Mouse (Mus musculus): ENCODE measurements around the gene Prmt2. TPM values are rescaled to one million over a fixed set of nuclear protein-coding genes. Genes with fewer than 3 reads are reported as not detected.
A peak's percentile ranks its signal among the peaks of the same experiment; 100 is the strongest.

Gene Prmt2
- polyA plus RNA-seq, 1 experiment from 2014 or later = 211 TPM

GRCm38 (mm10) chr10:76253536-76253935 lies 15.9 kb upstream of the Prmt2 start, which contains the start of gene S100b:
Gene S100b, plus strand, starts transcription at chr10:76253853.
- ATAC-seq (ENCODE audit: low read depth) = peak; percentile 70; the same call in 1 of the 2 replicates
- Histone ChIP-seq H3K27ac (replicated peaks) (0 out of 2 replicates have a peak within 1 kb of the TSS, but pooled peaks have one; percentile 38), H3K4me1 (replicated peaks) (peaks cover 20% of the 10 kb centered on the region), H3K4me2 (no peak within 1 kb of the TSS; the same call in 1 of the 2 replicates), H3K9ac (peak within 1 kb of the TSS; percentile 31; the same call in 1 of the 2 replicates), H3K4me3 (no peak within 1 kb of the TSS), H3K27me3 (no peaks in the 10 kb centered on the region), H3K36me3 (peaks cover 15% of the 10 kb centered on the region; the same call in 1 of the 2 replicates), H3K9me3 (no peaks in the 10 kb centered on the region)
- WGBS = 62% methylated on average over 4 of the region's 4 CpGs

- no peaks in the 10 kb centered on the region for H3K27me3 ChIP-seq
- ATAC-seq (ENCODE audit: low read depth) = no peak
- peaks cover 24% of the 10 kb centered on the region for H3K4me1 ChIP-seq (replicated peaks)
- 100% methylated on average over 1 of the region's 1 CpGs for WGBS
- 0 out of 2 replicates have a peak overlapping the region, but pooled peaks have one; percentile 18 for H3K27ac ChIP-seq (replicated peaks)
- 0 out of 2 replicates have a peak overlapping the region, but pooled peaks have one; percentile 31 for H3K9ac ChIP-seq
- no peaks in the 10 kb centered on the region for H3K9me3 ChIP-seq
- no peak overlapping the region for H3K4me2 ChIP-seq
- peaks cover 13% of the 10 kb centered on the region; the same call in 1 of the 2 replicates for H3K36me3 ChIP-seq
- H3K4me3 ChIP-seq = no peak overlapping the region
These were observed 15.4 kb upstream of the Prmt2 start for GRCm38 (mm10) chr10:76253079-76253478.

GRCm38 (mm10) chr10:76250870-76251269 lies 13.2 kb upstream of the Prmt2 start:
- H3K4me3 ChIP-seq = no peak overlapping the region
- H3K27ac ChIP-seq (replicated peaks) = no peak overlapping the region
- H3K9ac ChIP-seq = no peak overlapping the region
- peaks cover 22% of the 10 kb centered on the region for H3K4me1 ChIP-seq (replicated peaks)
- no peak overlapping the region for H3K4me2 ChIP-seq
- H3K9me3 ChIP-seq = no peaks in the 10 kb centered on the region
- no peaks in the 10 kb centered on the region for H3K27me3 ChIP-seq
- H3K36me3 ChIP-seq = no peaks in the 10 kb centered on the region
- ATAC-seq (ENCODE audit: low read depth) = no peak
- 61% methylated on average over 7 of the region's 7 CpGs for WGBS

- Histone ChIP-seq H3K4me2 (no peak overlapping the region), H3K4me1 (replicated peaks) (peaks cover 11% of the 10 kb centered on the region; the same call in 1 of the 2 replicates), H3K27me3 (no peaks in the 10 kb centered on the region), H3K36me3 (no peaks in the 10 kb centered on the region), H3K4me3 (no peak overlapping the region), H3K9ac (no peak overlapping the region), H3K27ac (replicated peaks) (no peak overlapping the region), H3K9me3 (no peaks in the 10 kb centered on the region)
- ATAC-seq (ENCODE audit: low read depth) = no peak
- 67% methylated on average over 5 of the region's 5 CpGs for WGBS
These were observed 10.9 kb upstream of the Prmt2 start for GRCm38 (mm10) chr10:76248647-76248968.

- Histone ChIP-seq H3K27me3 (no peaks in the 10 kb centered on the region), H3K9me3 (no peaks in the 10 kb centered on the region), H3K4me2 (no peak overlapping the region), H3K4me3 (no peak overlapping the region), H3K4me1 (replicated peaks) (peaks cover 6% of the 10 kb centered on the region; the same call in 1 of the 2 replicates), H3K27ac (replicated peaks) (no peak overlapping the region), H3K36me3 (no peaks in the 10 kb centered on the region), H3K9ac (no peak overlapping the region)
- 38% methylated on average over 21 of the region's 21 CpGs for WGBS
- ATAC-seq (ENCODE audit: low read depth) = no peak
These were observed 10.4 kb upstream of the Prmt2 start for GRCm38 (mm10) chr10:76247960-76248646.

- no peak overlapping the region for H3K4me3 ChIP-seq
- WGBS = 61% methylated on average over 4 of the region's 4 CpGs
- H3K36me3 ChIP-seq = no peaks in the 10 kb centered on the region
- no peaks in the 10 kb centered on the region for H3K27me3 ChIP-seq
- H3K9ac ChIP-seq = no peak overlapping the region
- ATAC-seq (ENCODE audit: low read depth) = no peak
- 0 out of 2 replicates have a peak, but pooled peaks cover 6% of the 10 kb centered on the region for H3K4me1 ChIP-seq (replicated peaks)
- H3K27ac ChIP-seq (replicated peaks) = no peak overlapping the region
- H3K9me3 ChIP-seq = no peaks in the 10 kb centered on the region
- no peak overlapping the region for H3K4me2 ChIP-seq
These were observed 8.9 kb upstream of the Prmt2 start for GRCm38 (mm10) chr10:76246601-76247000.

GRCm38 (mm10) chr10:76245106-76245505 lies 7.4 kb upstream of the Prmt2 start:
- Histone ChIP-seq H3K27me3 (no peaks in the 10 kb centered on the region), H3K36me3 (no peaks in the 10 kb centered on the region), H3K4me1 (replicated peaks) (0 out of 2 replicates have a peak, but pooled peaks cover 6% of the 10 kb centered on the region), H3K4me2 (no peak overlapping the region), H3K4me3 (no peak overlapping the region), H3K27ac (replicated peaks) (no peak overlapping the region), H3K9me3 (no peaks in the 10 kb centered on the region), H3K9ac (no peak overlapping the region)
- 75% methylated on average over 2 of the region's 2 CpGs for WGBS
- no peak for ATAC-seq (ENCODE audit: low read depth)

- ATAC-seq (ENCODE audit: low read depth) = no peak
- Histone ChIP-seq H3K9ac (no peak overlapping the region), H3K4me3 (no peak overlapping the region), H3K9me3 (no peaks in the 10 kb centered on the region), H3K4me1 (replicated peaks) (peaks cover 30% of the 10 kb centered on the region), H3K36me3 (peaks cover 11% of the 10 kb centered on the region; the same call in 1 of the 2 replicates), H3K27ac (replicated peaks) (no peak overlapping the region), H3K27me3 (no peaks in the 10 kb centered on the region), H3K4me2 (no peak overlapping the region)
- 81% methylated on average over 4 of the region's 4 CpGs for WGBS
These were observed 1.7 kb upstream of the Prmt2 start for GRCm38 (mm10) chr10:76239401-76239800.

GRCm38 (mm10) chr10:76229627-76230026 lies 8.0 kb downstream of the Prmt2 start:
- Histone ChIP-seq H3K4me3 (no peak overlapping the region), H3K27ac (replicated peaks) (no peak overlapping the region), H3K27me3 (no peaks in the 10 kb centered on the region), H3K9me3 (no peaks in the 10 kb centered on the region), H3K4me1 (replicated peaks) (peaks cover 9% of the 10 kb centered on the region), H3K9ac (no peak overlapping the region), H3K36me3 (peaks cover 32% of the 10 kb centered on the region), H3K4me2 (no peak overlapping the region)
- no peak for ATAC-seq (ENCODE audit: low read depth)
- WGBS = 76% methylated on average over 1 of the region's 1 CpGs

- no peak overlapping the region for H3K27ac ChIP-seq (replicated peaks)
- H3K27me3 ChIP-seq = no peaks in the 10 kb centered on the region
- no peak overlapping the region for H3K4me2 ChIP-seq
- H3K36me3 ChIP-seq = peaks cover 69% of the 10 kb centered on the region
- H3K9ac ChIP-seq = no peak overlapping the region
- no peaks in the 10 kb centered on the region for H3K9me3 ChIP-seq
- WGBS = 92% methylated on average over 11 of the region's 11 CpGs
- no peak overlapping the region for H3K4me3 ChIP-seq
- H3K4me1 ChIP-seq (replicated peaks) = no peaks in the 10 kb centered on the region
- no peak for ATAC-seq (ENCODE audit: low read depth)
These were observed 11.7 kb downstream of the Prmt2 start for GRCm38 (mm10) chr10:76225944-76226343.

- no peak for ATAC-seq (ENCODE audit: low read depth)
These were observed 19.4 kb downstream of the Prmt2 start for GRCm38 (mm10) chr10:76218240-76218639.

GRCm38 (mm10) chr10:76217056-76217455 lies 20.6 kb downstream of the Prmt2 start:
- no peak for ATAC-seq (ENCODE audit: low read depth)
- WGBS = 97% methylated on average over 17 of the region's 17 CpGs

More at GRCm38 (mm10) chr10:76218240-76218639, 19.4 kb downstream of the Prmt2 start:
- no peak overlapping the region for H3K27ac ChIP-seq (replicated peaks)
- H3K9me3 ChIP-seq = peaks cover 12% of the 10 kb centered on the region
- H3K27me3 ChIP-seq = no peaks in the 10 kb centered on the region
- peaks cover 99% of the 10 kb centered on the region for H3K36me3 ChIP-seq
- H3K9ac ChIP-seq = no peak overlapping the region
- WGBS = 82% methylated on average over 9 of the region's 9 CpGs
- no peak overlapping the region for H3K4me3 ChIP-seq
- H3K4me2 ChIP-seq = no peak overlapping the region
- no peaks in the 10 kb centered on the region for H3K4me1 ChIP-seq (replicated peaks)

More at GRCm38 (mm10) chr10:76217056-76217455, 20.6 kb downstream of the Prmt2 start:
- Histone ChIP-seq H3K9me3 (peaks cover 12% of the 10 kb centered on the region), H3K4me2 (no peak overlapping the region), H3K4me1 (replicated peaks) (no peaks in the 10 kb centered on the region), H3K4me3 (no peak overlapping the region), H3K9ac (no peak overlapping the region), H3K27ac (replicated peaks) (no peak overlapping the region), H3K36me3 (peaks cover 98% of the 10 kb centered on the region), H3K27me3 (no peaks in the 10 kb centered on the region)
